Mouse (Mus musculus): Measurements from ENCODE around the gene Nol11. TPM values are rescaled to one million over a fixed set of nuclear protein-coding genes. Genes with fewer than 3 reads are reported as not detected.
A peak's percentile ranks its signal among the peaks of the same experiment; 100 is the strongest.

The Nol11 gene
- total RNA-seq (2021), result 10 to 100 TPM; 17.2 to 19.4 TPM
- long read RNA-seq, experiment 1, transcript Nol11-201 (18 exons, 3,158 nt), result major isoform, 45 of 59 reads
- long read RNA-seq, experiment 1, transcript Nol11-202 (18 exons, 3,098 nt), result minor isoform, 5 of 59 reads
- long read RNA-seq, experiment 1, partial matches to known transcripts, result 3 of 59 reads
- long read RNA-seq, experiment 1, other reads (novel, unspliced or antisense), result 6 of 59 reads
- long read RNA-seq, experiment 2, transcript Nol11-201 (18 exons, 3,158 nt), result major isoform, 36 of 48 reads
- long read RNA-seq, experiment 2, transcript Nol11-202 (18 exons, 3,098 nt), result minor isoform, 6 of 48 reads
- long read RNA-seq, experiment 2, partial matches to known transcripts, result 4 of 48 reads
- long read RNA-seq, experiment 2, other reads (novel, unspliced or antisense), result 2 of 48 reads

DNA sequence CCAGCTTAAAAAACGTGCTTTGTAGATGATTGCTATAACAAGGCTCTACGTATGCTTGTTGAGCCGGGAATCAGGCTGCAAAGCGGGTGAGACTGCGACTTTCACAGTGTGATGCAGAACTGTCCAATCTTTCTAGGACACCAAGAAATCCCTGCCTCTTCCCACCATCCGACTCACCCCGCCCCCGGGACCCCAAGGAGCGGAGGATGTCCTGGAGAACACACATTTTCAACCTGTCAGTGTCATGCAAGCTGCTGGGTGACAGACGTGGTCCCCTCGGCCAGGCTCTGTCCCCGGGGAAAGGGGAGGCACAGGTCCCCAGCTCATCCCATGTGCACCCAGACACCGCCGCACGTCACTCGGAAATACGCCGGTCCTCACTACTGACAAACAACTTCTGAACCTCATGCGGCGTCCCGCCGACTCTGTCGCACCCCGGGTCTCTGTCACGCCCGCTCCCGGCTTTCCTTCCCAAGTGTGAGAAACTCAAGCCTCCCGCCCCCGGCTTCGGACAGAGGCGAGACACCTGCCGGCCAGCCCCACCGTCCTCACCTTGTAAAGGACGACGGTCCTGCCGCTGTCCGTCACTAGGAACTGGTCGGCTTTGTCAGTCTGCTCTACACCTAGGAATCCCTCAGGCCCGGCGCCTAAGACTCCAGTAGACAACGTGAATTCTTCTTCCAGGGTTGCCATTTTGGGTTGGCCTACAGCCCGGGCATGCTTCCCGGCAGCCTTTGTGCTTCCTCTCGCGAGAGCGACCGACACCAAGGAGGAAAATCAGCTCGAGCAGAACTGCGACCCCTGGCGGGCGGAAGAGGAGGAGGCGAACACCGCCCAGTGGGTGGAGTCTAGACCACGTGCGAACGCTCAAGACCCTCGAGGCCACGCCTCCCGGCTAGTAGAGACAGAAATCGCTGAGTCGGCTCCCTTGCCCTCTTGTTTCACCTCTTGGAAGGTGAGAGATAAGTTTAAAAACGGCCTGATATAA lies at the start of gene Nol11:
Gene Nol11, minus strand, starts transcription at position 817 of the 988 bp plus-strand sequence.
- intact Hi-C loops (cut with DNase I), result no loop called here
- peak; percentile 97 to 99 for DNase-seq

DNA sequence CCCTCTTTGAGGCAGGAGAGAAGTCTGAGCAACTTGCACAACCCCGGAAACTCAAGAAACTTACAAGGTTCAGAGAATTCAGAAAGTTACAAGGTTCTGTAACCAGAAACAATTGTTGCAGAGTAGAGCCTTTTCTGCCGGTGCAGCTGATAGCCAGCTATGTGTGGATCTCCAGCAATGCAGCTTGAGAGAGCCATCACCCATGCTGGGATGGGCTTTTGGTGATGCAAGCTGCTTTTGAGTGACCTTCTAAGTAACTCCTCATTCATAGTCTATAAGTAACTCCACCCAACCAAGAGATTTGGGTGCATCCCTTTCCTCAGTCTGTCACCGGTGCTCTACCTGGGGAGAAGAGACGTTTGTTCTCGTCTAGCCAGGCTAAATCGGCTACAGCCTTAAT lies 49.3 kb upstream of the Nol11 start:
- no peak for DNase-seq
- intact Hi-C loops (cut with DNase I), result no loop called here

DNA sequence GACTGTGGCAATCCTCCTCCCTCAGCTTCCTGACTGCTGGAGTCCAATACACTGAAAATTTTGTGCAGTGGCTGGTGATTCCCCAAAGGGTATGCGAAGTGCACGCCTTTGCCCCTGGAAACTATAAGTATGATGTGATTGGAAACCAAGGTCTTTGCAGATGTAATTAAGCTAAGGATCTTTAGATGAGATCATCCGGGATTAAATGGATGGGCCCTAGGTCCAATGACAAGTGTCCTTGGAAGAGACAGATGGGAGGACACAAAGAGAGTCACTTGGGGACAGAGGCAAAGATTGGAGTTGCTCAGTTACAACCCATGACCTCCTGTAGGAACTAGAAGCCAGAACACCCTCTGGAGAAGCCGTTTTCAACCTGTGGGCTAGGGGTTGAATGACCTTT lies 48.4 kb upstream of the Nol11 start:
- DNase-seq, result no peak
- intact Hi-C loops (cut with DNase I), result no loop called here

- intact Hi-C loops (cut with DNase I), result no loop called here
- no peak for DNase-seq
Observed at GRCm38 (mm10) chr11:107233252-107233890, 44.2 kb upstream of the Nol11 start.

DNA sequence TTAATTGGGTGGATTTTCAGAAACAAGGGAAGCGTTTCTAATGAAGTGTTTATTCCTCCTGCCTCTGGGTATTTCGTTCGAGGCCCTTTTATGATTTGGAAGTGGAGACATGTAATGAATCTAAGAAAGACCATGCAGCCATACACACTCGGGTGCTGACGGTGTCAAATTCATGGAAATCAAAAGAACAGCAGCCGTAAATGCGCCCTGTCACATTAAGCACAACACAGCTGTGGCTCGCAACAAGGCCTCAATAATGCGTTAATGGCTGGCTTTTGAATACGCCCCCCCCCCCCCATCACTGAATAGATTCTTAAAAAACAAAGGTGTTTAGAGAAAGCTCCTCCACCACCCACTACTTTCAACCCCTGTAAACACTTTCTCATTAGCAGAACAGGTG lies 40.9 kb upstream of the Nol11 start:
- DNase-seq, result no peak
- intact Hi-C loops (cut with DNase I), result no loop called here

DNA sequence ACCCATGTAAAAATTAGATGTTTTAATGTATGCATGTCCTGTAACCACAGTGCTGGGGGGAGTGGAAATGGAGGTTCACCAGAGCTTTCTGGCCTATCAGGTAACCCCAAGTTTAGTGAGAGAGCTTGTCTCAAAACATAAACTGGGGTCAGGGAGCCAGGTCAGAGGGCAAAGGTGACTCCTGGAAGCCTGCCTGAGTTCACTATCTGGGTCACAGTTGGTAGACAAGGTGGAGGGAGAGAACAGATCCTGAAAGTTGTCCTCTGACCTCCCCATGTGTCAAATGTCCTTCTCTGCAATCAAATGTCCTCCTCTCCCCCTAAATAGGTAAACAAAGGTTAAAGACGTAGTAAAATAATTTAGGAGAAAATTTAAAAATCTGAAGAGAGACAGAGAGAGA lies 37.2 kb upstream of the Nol11 start:
- intact Hi-C loops (cut with DNase I), result no loop called here
- no peak for DNase-seq

- intact Hi-C loops (cut with DNase I), result no loop called here
- peak; percentile 27 to 41 for DNase-seq
Observed at GRCm38 (mm10) chr11:107226013-107226412, 36.8 kb upstream of the Nol11 start.

GRCm38 (mm10) chr11:107225301-107225700 lies 36.1 kb upstream of the Nol11 start:
- DNase-seq, result peak in 1 of 2 experiments; percentile 30
- intact Hi-C loops (cut with DNase I), result no loop called here

GRCm38 (mm10) chr11:107223667-107224214 lies 34.6 kb upstream of the Nol11 start:
- intact Hi-C loops (cut with DNase I), result no loop called here
- DNase-seq, result no peak

- peak in 1 of 2 experiments; percentile 21 for DNase-seq
- intact Hi-C loops (cut with DNase I), result no loop called here
Observed at GRCm38 (mm10) chr11:107223169-107223561, 34.0 kb upstream of the Nol11 start.

DNA sequence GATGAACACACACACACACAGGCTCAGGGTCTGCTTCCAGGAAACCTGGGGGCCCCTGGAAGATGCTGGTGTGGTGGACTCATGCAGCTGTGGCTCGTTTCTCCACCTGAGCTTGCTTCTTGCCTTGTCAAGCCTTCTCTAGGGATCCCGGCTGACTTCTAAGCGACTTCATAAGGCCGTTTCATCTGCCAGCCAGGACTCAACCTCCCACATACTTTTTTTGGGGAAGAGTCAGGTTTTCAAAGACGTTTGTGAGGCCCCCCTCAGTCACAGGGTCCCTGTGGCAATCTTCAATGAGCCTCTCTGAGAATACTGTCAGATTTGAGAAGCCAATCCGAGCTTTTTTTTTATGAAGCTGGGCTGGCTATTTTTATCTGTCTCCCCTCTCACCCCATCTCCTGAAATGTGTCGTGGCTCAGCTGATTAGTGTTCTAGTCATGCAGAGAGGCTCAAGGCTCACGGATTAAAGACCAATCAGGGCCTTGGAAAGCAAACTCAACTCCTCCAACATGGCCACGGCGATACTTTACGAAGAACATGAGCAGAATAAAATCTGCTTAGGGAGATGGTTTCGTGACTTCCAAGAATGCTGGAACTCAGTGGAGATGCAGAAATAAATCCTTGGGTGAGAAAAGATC lies 33.5 kb upstream of the Nol11 start:
- no peak for DNase-seq
- intact Hi-C loops (cut with DNase I), result no loop called here

DNA sequence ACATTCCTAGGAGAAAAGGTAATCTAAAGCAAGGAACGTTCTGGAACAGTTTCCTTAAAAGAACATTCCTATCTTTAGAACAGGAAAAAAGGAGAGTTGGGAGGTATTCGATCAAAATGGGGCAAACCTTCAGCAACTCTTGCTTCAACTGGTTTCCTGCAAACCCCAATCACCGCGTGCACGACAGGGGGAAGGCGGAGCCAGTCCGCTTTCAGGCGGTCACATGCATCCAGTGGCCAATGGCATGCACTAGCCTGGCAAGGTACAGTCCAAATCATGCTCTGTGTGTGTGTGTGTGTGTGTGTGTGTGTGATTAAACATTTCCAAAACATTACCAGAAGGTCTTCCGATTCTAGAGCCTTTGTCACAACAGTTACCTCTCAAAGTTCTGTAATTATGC lies 25.9 kb upstream of the Nol11 start:
- DNase-seq, result no peak
- intact Hi-C loops (cut with DNase I), result no loop called here

DNA sequence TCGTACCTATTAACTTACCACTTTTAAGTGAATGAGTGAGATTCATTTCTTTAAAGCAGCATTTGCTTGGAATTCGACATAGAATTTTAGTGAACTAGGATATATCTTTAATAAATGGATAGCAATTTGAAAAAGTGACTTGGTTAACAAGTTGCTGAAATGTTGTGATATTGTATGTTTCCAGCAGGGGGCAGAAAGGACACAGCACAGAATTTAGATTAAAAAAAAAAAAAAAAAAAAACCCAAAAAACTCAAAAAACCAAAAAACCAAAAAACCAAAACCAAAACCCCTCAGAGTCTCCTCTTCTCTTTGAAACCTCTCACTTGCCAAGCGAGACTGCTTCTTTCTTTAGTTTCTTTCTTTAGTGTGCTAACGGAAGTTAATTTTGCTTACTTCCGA lies 24.6 kb upstream of the Nol11 start:
- intact Hi-C loops (cut with DNase I), result loop anchor here (1.0 to 5.0 kb wide), 2 partner anchors 169 to 259 kb away; no protein-coding TSS in a partner anchor
- DNase-seq, result peak in 1 of 2 experiments; percentile 29

GRCm38 (mm10) chr11:107209818-107210217 lies 20.6 kb upstream of the Nol11 start:
- intact Hi-C loops (cut with DNase I), result loop anchor here (5.0 kb wide), 1 partner anchor 172 kb away; no protein-coding TSS in a partner anchor
- no peak for DNase-seq

GRCm38 (mm10) chr11:107201773-107202172 lies 12.6 kb upstream of the Nol11 start:
- intact Hi-C loops (cut with DNase I), result no loop called here
- DNase-seq, result peak; percentile 25 to 28

DNA sequence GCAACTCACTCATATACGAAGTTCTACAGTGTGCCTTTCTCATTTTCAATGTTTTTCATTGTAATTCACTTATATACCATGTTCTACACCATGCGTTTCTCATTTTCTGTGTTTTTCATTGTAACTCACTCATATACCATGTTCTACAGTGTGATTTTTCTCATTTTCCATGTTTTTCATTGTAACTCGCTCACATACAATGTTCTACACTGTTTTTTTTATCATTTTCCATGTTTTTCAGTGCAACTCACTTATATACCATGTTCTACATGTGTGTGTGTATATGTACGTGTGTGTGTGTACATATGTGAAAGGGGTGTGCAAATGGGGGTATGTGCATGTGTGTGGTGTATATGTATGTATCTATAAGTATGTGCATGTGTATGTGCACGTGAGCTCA lies 10.1 kb upstream of the Nol11 start:
- no peak for DNase-seq
- intact Hi-C loops (cut with DNase I), result no loop called here

- DNase-seq, result peak in 1 of 2 experiments; percentile 10
- intact Hi-C loops (cut with DNase I), result no loop called here
Observed at GRCm38 (mm10) chr11:107195334-107195733, 6.2 kb upstream of the Nol11 start.

- intact Hi-C loops (cut with DNase I), result no loop called here
- peak; percentile 30 to 35 for DNase-seq
Observed at GRCm38 (mm10) chr11:107190376-107190775, 1.2 kb upstream of the Nol11 start.

GRCm38 (mm10) chr11:107183777-107184176 lies 5.4 kb downstream of the Nol11 start:
- intact Hi-C loops (cut with DNase I), result no loop called here
- no peak for DNase-seq

GRCm38 (mm10) chr11:107161215-107161614 lies 28.0 kb downstream of the Nol11 start:
- no peak for DNase-seq
- intact Hi-C loops (cut with DNase I), result no loop called here
